Mouse (Mus musculus) neural tube, embryonic 14.5 days (tissue): Measurements from ENCODE around the gene Pde3a. TPM values are rescaled to one million over a fixed set of nuclear protein-coding genes. Genes with fewer than 3 reads are reported as not detected.
A peak's percentile ranks its signal among the peaks of the same experiment; 100 is the strongest.

Experiments used
- ATAC-seq: fragments of 200-750 bp; cut with Nextera tagmentation; 2 replicates; pipeline ENCODE4 v1.8.0; 2017; ENCODE audit warnings: low read depth, mild to moderate bottlenecking, moderate TSS enrichment, moderate library complexity
- H3K27ac ChIP-seq: fragments of 300-500 bp; sonication (generic); 2 replicates; pipeline ENCODE4 v1.5.1; 2014; ENCODE audit warnings: low read depth, mild to moderate bottlenecking, control low read depth, low read length, moderate library complexity, mixed read lengths
- H3K27me3 ChIP-seq: fragments of 300-500 bp; sonication (generic); 2 replicates; pipeline ENCODE4 v1.6.1; 2014; ENCODE audit warnings: low read length; ENCODE audit not compliant: control insufficient read depth, insufficient read depth
- H3K36me3 ChIP-seq: fragments of 300-500 bp; sonication (generic); 2 replicates; pipeline ENCODE4 v1.6.1; 2014; ENCODE audit warnings: low read length, mixed read lengths; ENCODE audit not compliant: control insufficient read depth, insufficient read depth
- H3K4me1 ChIP-seq: fragments of 300-500 bp; sonication (generic); 2 replicates; pipeline ENCODE4 v1.6.1; 2014; ENCODE audit warnings: low read length; ENCODE audit not compliant: control insufficient read depth, insufficient read depth
- H3K4me2 ChIP-seq: fragments of 300-500 bp; sonication (generic); 2 replicates; pipeline ENCODE4 v1.6.1; 2014; ENCODE audit warnings: mild to moderate bottlenecking, low read depth, low read length, control low read depth
- H3K4me3 ChIP-seq: fragments of 300-500 bp; sonication (generic); 2 replicates; pipeline ENCODE4 v1.5.1; 2014; ENCODE audit warnings: low read depth, low read length, control low read depth, mixed read lengths
- H3K9ac ChIP-seq: fragments of 300-500 bp; sonication (generic); replicated peaks from 2 replicates; pipeline ENCODE4 v1.6.1; 2014; ENCODE audit warnings: low read depth, mild to moderate bottlenecking, control low read depth, low read length, mixed read lengths
- H3K9me3 ChIP-seq: fragments of 300-500 bp; sonication (generic); 2 replicates; pipeline ENCODE4 v1.6.1; 2016; ENCODE audit warnings: low read length; ENCODE audit not compliant: control insufficient read depth
- WGBS: fragments of 180-500 bp; shearing (Covaris S2); extraction: QIAGEN DNeasy Blood & Tissue Kit; methylation state at CpG from one replicate; pipeline ENCODE4 v1.1.7; 2014; 5-methylcytosine and 5-hydroxymethylcytosine counted together
- polyA plus RNA-seq: library from polyadenylated mRNA; unstranded; fragments of >200 nt; fragmentation: Nextera tagmentation; extraction: Ambion mirVana; gene quantifications from 2 replicates; pipeline ENCODE4 v1.2.1, GENCODE M21; 2014

The Pde3a gene
- polyA plus RNA-seq, 1 experiment from 2014 or later: 2.3 TPM

DNA sequence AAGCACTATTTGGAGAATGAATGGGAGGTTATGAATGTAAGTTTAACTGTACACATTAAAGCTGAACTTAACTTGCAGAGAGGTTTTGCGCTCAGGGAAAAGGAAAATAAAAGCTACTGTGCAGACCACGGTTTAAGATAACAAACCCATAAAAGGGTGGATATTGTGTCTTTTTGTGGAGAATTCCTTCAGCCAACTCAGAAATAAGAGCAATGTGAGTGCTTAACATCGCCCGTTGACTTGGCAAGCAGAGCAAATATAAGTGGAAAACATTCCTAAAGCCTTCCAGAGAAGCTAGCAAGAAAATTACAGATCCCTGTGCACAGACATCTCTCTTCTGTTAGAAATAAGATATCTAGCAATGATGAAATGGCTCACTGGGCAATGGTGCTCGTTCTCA lies 139.0 kb downstream of the Pde3a start:
- no peak for ATAC-seq
- H3K27me3 ChIP-seq: no peaks in the 10 kb centered on the region
- H3K4me3 ChIP-seq: no peak overlapping the region
- no peaks in the 10 kb centered on the region for H3K36me3 ChIP-seq
- 76% methylated on average over 5 of the region's 5 CpGs for WGBS
- no peaks in the 10 kb centered on the region for H3K4me1 ChIP-seq
- no peak overlapping the region for H3K4me2 ChIP-seq
- no peaks in the 10 kb centered on the region for H3K9me3 ChIP-seq
- no peak overlapping the region for H3K9ac ChIP-seq
- H3K27ac ChIP-seq: no peak overlapping the region

DNA sequence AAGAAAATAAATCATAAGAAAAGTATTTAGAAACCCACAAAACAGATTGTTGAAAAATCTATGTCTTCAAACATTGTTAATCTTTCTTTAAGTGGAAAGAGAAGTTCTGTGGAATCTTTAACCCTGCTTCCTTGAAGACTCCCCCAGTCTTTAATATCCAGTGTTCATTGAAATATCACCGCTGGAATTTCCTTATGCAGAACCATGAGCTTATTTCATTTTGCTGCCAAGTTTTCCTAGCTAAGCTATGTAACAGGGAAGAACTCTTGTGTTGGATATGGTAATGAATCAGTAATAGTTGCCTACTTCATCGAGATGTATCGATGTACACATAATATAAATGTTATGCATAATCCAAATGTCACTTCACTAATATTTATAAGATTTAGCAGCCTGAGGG lies 146.9 kb downstream of the Pde3a start:
- no peaks in the 10 kb centered on the region for H3K36me3 ChIP-seq
- H3K9me3 ChIP-seq: no peaks in the 10 kb centered on the region
- H3K27me3 ChIP-seq: no peaks in the 10 kb centered on the region
- no peak overlapping the region for H3K4me3 ChIP-seq
- no peak overlapping the region for H3K27ac ChIP-seq
- no peak overlapping the region for H3K9ac ChIP-seq
- H3K4me1 ChIP-seq: no peaks in the 10 kb centered on the region
- no peak for ATAC-seq
- 91% methylated on average over 3 of the region's 3 CpGs for WGBS
- H3K4me2 ChIP-seq: no peak overlapping the region

DNA sequence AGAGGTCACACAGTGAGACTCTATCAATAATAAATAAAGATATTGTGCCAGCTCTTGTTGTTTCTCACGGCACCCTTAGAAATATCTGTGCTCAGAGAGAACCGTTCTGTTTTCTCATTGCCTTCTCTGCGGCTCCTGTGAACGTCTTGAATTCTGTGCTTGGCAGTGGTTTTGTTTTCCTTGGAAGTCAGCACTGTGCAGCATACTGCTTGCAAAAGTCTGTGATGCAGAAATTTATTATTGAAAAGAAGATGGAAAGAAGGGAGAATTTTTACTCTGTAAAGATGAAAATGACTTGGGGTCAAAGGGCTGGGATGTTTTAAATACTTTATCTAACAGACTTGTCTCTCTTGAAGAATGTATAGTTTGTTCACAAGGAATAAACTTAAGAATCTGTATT lies 150.3 kb downstream of the Pde3a start:
- Histone ChIP-seq H3K27me3 (no peaks in the 10 kb centered on the region), H3K4me3 (no peak overlapping the region)

DNA sequence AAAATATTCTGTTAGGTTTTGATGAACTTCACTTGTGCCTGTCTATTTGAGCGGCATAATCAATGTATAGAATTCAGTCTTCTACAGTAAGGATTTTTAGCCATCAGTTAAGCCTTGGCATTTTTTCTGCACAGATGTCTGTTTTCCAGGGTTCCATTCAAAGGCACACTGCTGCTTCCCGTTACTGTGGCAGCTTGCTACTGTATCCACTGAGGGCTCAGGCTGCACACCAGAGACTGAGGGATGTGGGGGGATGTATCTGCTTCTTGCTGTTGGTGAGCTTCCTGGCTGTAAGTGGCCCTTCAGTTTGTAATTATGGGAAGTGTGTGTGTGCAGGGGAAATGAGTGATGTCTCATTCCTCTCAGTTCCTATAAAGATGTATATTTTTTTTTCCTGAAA lies 154.9 kb downstream of the Pde3a start:
- H3K4me1 ChIP-seq: no peaks in the 10 kb centered on the region
- no peak overlapping the region for H3K4me2 ChIP-seq
- 61% methylated on average over 2 of the region's 2 CpGs for WGBS
- H3K27ac ChIP-seq: no peak overlapping the region
- no peaks in the 10 kb centered on the region for H3K36me3 ChIP-seq
- no peak overlapping the region for H3K4me3 ChIP-seq
- no peaks in the 10 kb centered on the region for H3K9me3 ChIP-seq
- ATAC-seq: no peak
- H3K27me3 ChIP-seq: no peaks in the 10 kb centered on the region
- no peak overlapping the region for H3K9ac ChIP-seq

More for the DNA sequence above, 150.3 kb downstream of the Pde3a start:
- no peaks in the 10 kb centered on the region for H3K9me3 ChIP-seq
- WGBS: 58% methylated on average over 4 of the region's 4 CpGs
- H3K4me2 ChIP-seq: no peak overlapping the region
- no peaks in the 10 kb centered on the region for H3K36me3 ChIP-seq
- ATAC-seq: no peak
- no peak overlapping the region for H3K27ac ChIP-seq
- H3K9ac ChIP-seq: no peak overlapping the region
- H3K4me1 ChIP-seq: no peaks in the 10 kb centered on the region

DNA sequence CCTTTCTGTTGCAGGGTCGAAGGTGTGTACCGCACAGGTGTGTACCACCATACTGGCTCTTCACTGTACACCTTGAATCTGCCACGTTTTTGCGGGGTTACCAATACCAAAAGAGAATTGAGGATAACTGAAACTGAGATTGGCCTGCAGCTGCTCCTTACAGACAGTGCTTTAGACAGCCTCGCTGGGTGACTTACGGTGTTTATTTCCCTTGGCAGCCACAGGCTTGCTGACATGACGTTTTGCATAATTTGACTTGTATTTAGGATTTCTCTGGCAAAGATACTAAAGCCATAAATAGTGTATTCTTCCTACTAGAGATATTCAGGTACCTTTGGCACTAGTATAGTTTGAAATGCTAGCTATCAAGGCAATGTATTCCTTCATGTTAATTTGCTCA lies 155.6 kb downstream of the Pde3a start:
- WGBS: 67% methylated on average over 7 of the region's 7 CpGs

DNA sequence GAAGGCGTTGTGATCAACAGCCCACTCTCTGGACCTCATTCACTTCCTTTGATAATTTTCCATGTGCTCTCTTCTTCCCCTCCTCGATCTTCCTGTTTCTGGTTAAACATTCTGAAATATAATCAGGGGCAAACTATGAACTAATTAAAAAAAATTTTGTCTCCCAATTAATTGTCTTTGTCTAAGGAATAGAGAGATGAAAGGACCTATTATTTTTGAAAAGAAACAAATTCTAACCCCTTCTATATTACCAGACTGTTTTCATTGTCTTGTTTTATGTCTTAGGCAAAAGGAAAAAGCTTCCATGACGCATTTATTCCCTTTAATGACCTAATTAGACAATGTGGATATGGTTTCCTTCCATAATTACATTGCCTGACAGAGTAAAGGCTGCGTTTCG lies 156.4 kb downstream of the Pde3a start:
- WGBS: 47% methylated on average over 5 of the region's 5 CpGs
- no peak for ATAC-seq
- Histone ChIP-seq H3K4me3 (no peak overlapping the region), H3K27ac (no peak overlapping the region), H3K36me3 (no peaks in the 10 kb centered on the region), H3K4me2 (no peak overlapping the region), H3K9ac (no peak overlapping the region), H3K9me3 (no peaks in the 10 kb centered on the region), H3K27me3 (no peaks in the 10 kb centered on the region), H3K4me1 (no peaks in the 10 kb centered on the region)

More for the DNA sequence above, 155.6 kb downstream of the Pde3a start:
- ATAC-seq: peak; percentile 33; the same call in 1 of the 2 replicates
- H3K27ac ChIP-seq: no peak overlapping the region
- no peaks in the 10 kb centered on the region for H3K36me3 ChIP-seq
- H3K9ac ChIP-seq: no peak overlapping the region
- H3K9me3 ChIP-seq: no peaks in the 10 kb centered on the region
- no peaks in the 10 kb centered on the region for H3K4me1 ChIP-seq
- no peak overlapping the region for H3K4me2 ChIP-seq
- H3K4me3 ChIP-seq: no peak overlapping the region
- no peaks in the 10 kb centered on the region for H3K27me3 ChIP-seq

DNA sequence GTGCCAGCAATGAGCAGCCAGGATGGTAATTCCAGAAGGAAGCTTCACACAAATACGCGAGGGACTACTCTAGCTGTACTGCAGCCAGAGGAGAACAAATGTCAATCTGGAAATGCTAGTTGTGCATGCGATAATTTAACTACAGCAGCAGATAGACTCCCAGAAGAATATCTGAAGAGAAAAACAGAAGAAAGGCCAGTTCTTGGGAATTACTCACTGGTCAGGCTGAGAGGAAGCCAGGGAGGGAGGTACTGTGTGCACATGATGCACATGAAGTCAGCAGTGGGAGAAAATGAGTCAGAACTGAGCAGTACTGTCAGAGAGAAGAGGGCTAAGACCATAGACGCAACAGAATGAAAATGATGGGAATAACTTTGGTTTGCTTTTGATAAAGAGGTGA lies 159.7 kb downstream of the Pde3a start:
- 92% methylated on average over 4 of the region's 4 CpGs for WGBS
- no peak for ATAC-seq

DNA sequence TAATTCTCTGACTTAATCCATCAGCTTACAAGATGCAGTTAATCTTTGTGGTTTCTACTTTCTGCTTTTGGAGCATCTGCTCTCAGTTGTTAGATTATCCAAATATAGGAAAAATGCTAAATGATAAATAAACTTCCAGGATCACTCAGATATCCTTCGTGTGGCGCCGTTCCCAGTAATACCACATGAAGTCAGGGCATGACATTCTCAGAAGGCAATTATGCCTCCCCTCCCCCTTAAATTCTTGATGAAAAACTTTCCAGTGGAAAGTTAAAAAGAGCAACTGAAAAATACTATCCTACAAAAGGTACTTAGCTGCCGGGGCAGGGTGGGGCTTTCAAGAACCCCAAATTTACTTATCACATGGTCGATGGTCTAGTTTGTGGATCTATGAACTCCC lies 161.8 kb downstream of the Pde3a start:
- Histone ChIP-seq H3K9ac (no peak overlapping the region), H3K4me1 (no peaks in the 10 kb centered on the region), H3K9me3 (no peaks in the 10 kb centered on the region), H3K4me3 (no peak overlapping the region), H3K36me3 (no peaks in the 10 kb centered on the region), H3K27me3 (no peaks in the 10 kb centered on the region), H3K4me2 (no peak overlapping the region), H3K27ac (no peak overlapping the region)
- 86% methylated on average over 5 of the region's 5 CpGs for WGBS
- no peak for ATAC-seq

More for the DNA sequence above, 159.7 kb downstream of the Pde3a start:
- Histone ChIP-seq H3K4me1 (no peaks in the 10 kb centered on the region), H3K27me3 (no peaks in the 10 kb centered on the region), H3K4me3 (no peak overlapping the region), H3K9ac (no peak overlapping the region), H3K9me3 (no peaks in the 10 kb centered on the region), H3K4me2 (no peak overlapping the region), H3K36me3 (no peaks in the 10 kb centered on the region), H3K27ac (no peak overlapping the region)

DNA sequence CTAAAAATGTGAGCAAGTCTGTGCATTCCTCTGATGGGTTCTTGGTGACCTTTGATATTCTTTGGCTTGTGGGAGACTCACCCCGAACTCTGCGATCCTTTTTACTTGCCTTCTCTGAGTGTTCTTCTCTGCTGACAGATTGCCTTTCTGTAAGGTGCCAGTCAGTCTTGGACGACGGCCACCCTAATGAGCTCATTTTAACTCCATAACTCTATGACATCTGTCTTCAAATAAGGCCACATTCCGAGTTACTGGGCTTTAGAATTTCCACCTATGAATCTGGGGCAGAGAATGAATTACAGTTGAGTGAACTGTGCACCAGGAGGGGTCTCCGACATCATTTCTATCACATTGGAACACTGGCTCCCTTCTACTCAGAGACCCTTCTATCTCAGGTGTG lies 176.0 kb downstream of the Pde3a start:
- Histone ChIP-seq H3K4me2 (no peak overlapping the region), H3K9ac (no peak overlapping the region), H3K27ac (no peak overlapping the region), H3K4me3 (no peak overlapping the region), H3K4me1 (no peaks in the 10 kb centered on the region), H3K9me3 (no peaks in the 10 kb centered on the region), H3K27me3 (no peaks in the 10 kb centered on the region), H3K36me3 (no peaks in the 10 kb centered on the region)
- WGBS: 91% methylated on average over 6 of the region's 6 CpGs
- no peak for ATAC-seq

DNA sequence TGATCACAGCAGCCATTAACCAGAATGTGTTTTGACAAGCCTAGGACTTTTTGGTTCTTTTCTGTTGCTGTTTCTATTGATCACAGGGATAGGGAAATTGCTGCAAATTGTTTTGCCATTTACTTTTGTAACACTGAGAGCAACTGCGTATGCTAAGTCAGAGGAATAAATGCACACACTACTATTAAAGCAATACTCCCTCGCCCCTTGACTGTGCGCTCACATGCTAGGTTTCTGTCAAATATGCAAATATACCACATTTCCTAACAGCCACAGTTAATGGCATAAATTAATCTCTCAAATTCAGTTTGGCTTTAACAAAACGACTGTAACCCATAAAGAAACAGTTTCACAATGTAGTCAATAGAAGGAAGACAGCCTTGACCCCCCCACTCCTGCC lies 179.5 kb downstream of the Pde3a start:
- H3K4me3 ChIP-seq: no peak overlapping the region
- H3K4me1 ChIP-seq: no peaks in the 10 kb centered on the region
- no peaks in the 10 kb centered on the region for H3K9me3 ChIP-seq
- ATAC-seq: no peak
- H3K9ac ChIP-seq: no peak overlapping the region
- WGBS: 79% methylated on average over 4 of the region's 4 CpGs
- no peaks in the 10 kb centered on the region for H3K36me3 ChIP-seq
- H3K27ac ChIP-seq: no peak overlapping the region
- no peak overlapping the region for H3K4me2 ChIP-seq
- no peaks in the 10 kb centered on the region for H3K27me3 ChIP-seq
